Mouse (Mus musculus) thymus, postnatal 0 days (tissue): ENCODE results near the gene Prmt9. TPM values are rescaled to one million over a fixed set of nuclear protein-coding genes. Genes with fewer than 3 reads are reported as not detected.

Experiments
- polyA plus RNA-seq: library from polyadenylated mRNA; unstranded; fragments of >200 nt; fragmentation: Nextera tagmentation; extraction: Ambion mirVana; gene quantifications from 2 replicates; pipeline ENCODE4 v1.2.1, GENCODE M21; 2015

The Prmt9 gene
- polyA plus RNA-seq, 1 experiment from 2014 or later: 25.8 TPM

Other genes starting within 250 kb of the Prmt9 start
- gene Arhgap10, start 31.4 kb upstream of the Prmt9 start, polyA plus RNA-seq: 16.5 and 17.8 TPM in 2 replicates
- 31.5 and 32.3 TPM in 2 replicates for gene Tmem184c, start 61.3 kb downstream of the Prmt9 start, polyA plus RNA-seq
- 2.5 and 3.6 TPM in 2 replicates for gene Ednra, start 175.1 kb downstream of the Prmt9 start, polyA plus RNA-seq